Mouse (Mus musculus) c-Kit-positive CD71-positive TER-119-positive erythroid progenitor cells, embryonic 14.5 days (primary cell): Measurements from ENCODE around the gene Schip1.

Experiments
- DNase-seq: peaks from one replicate; pipeline ENCODE4 v3.0.0-alpha.2; 2013; ENCODE audit warnings: low spot score

Gene Schip1

GRCm38 (mm10) chr3:68664337-68664736, 599.7 kb downstream of the Schip1 start:
- no peak for DNase-seq

- DNase-seq: no peak
Measured at GRCm38 (mm10) chr3:68666377-68666776, 601.8 kb downstream of the Schip1 start.

- no peak for DNase-seq
Measured at GRCm38 (mm10) chr3:68667852-68668251, 603.2 kb downstream of the Schip1 start.

- DNase-seq: no peak
Measured at GRCm38 (mm10) chr3:68669418-68669974, 604.9 kb downstream of the Schip1 start.

GRCm38 (mm10) chr3:68674721-68675120, 610.1 kb downstream of the Schip1 start:
- no peak for DNase-seq

GRCm38 (mm10) chr3:68675216-68675835, 610.7 kb downstream of the Schip1 start:
- DNase-seq: no peak
